Mouse (Mus musculus): ENCODE measurements around the gene A730015C16Rik. TPM values are rescaled to one million over a fixed set of nuclear protein-coding genes. Genes with fewer than 3 reads are reported as not detected.

Gene A730015C16Rik
- 0.22 TPM for polyA plus RNA-seq (2012; fragmentation: generic; extraction: Trizol)
- long read RNA-seq, experiment 1 = 0 reads
- long read RNA-seq, experiment 2 = 0 reads

DNA sequence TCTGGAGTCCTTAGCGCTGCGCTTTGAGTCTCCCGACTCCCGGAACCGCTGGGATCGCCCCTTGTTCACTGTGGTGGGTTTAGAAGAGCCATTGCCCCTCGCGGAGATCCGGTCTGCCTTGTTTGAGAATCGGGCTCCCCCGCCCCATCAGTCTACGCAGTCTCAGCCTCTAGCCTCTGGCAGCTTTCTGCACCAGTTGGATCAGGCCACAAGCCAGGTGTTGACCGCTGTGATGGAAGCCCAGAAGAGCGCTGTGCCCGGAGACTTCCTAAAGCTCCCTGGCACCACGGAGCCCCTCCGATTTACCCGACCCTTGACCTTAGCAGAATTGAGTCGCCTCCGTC is at the start of gene A730015C16Rik:
Gene A730015C16Rik (minus strand): TSS at position 115 of the 344 bp plus-strand sequence.
- Histone ChIP-seq H3K79me3 (ENCODE audit: low read depth) (peaks cover 22% of the 10 kb centered on the region), H3K36me3 (ENCODE audit: control insufficient read depth, insufficient read depth) (peaks cover 19% of the 10 kb centered on the region), H3ac (ENCODE audit: control insufficient read depth, insufficient read length, low read depth) (peak within 1 kb of the TSS; percentile 89), H3K79me2 (ENCODE audit: control insufficient read depth, insufficient read depth) (peaks cover 40% of the 10 kb centered on the region), H3K27me3 (ENCODE audit: control insufficient read depth, insufficient read depth, insufficient read length) (no peaks in the 10 kb centered on the region), H3K4me3 (ENCODE audit: insufficient read depth, poor library complexity, severe bottlenecking) (peak within 1 kb of the TSS; percentile 87)
- no peak for TF ChIP-seq CTCF (IDR thresholded peaks at IDR 0.05; ENCODE audit: control insufficient read depth, insufficient read depth, insufficient read length)
- TF ChIP-seq USF1 (IDR thresholded peaks at IDR 0.05; ENCODE audit: low read depth) = no peak
- no peak for TF ChIP-seq MYOD1 (IDR thresholded peaks at IDR 0.05; ENCODE audit: control insufficient read depth, insufficient read length, low read depth)
- no peak for TF ChIP-seq CEBPB (IDR thresholded peaks at IDR 0.05; ENCODE audit: low read depth)

DNA sequence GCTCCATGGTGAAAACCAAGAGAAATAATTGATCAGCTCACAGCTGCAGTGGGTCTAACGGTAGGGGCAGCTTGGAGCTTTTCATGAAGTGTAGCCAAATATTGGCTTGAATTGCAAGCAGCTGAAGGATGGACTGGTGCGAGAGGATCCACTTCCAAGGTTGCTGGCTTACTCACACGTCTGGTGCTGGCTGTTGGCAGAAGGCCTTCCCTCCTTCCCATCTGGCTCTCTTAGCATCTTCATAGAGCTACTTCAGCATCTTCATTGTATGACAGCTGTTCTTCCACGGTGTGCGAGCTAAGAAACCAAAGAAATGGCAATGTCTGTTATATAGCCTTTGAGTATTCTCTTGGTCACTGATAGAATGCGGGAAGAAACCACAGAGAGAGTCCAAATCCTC is 42.5 kb upstream of the A730015C16Rik start:
- H3K79me3 ChIP-seq (ENCODE audit: low read depth) = no peaks in the 10 kb centered on the region
- TF ChIP-seq MYOD1 (IDR thresholded peaks at IDR 0.05; ENCODE audit: control insufficient read depth, insufficient read length, low read depth) = no peak
- TF ChIP-seq CTCF (IDR thresholded peaks at IDR 0.05; ENCODE audit: control insufficient read depth, insufficient read depth, insufficient read length) = no peak
- TF ChIP-seq CEBPB (IDR thresholded peaks at IDR 0.05; ENCODE audit: low read depth) = no peak
- no peak for TF ChIP-seq FOSL1 (IDR thresholded peaks at IDR 0.05; ENCODE audit: insufficient read depth, low read length, poor library complexity, severe bottlenecking)
- no peak for TF ChIP-seq MYOG (IDR thresholded peaks at IDR 0.05; ENCODE audit: control insufficient read depth, extremely low read depth, insufficient read length)
- TF ChIP-seq USF1 (IDR thresholded peaks at IDR 0.05; ENCODE audit: low read depth) = no peak
- TF ChIP-seq MAX (IDR thresholded peaks at IDR 0.05) = no peak
- H3K36me3 ChIP-seq (ENCODE audit: control insufficient read depth, insufficient read depth) = no peaks in the 10 kb centered on the region
- H3K79me2 ChIP-seq (ENCODE audit: control insufficient read depth, insufficient read depth) = no peaks in the 10 kb centered on the region
- H3K4me3 ChIP-seq (ENCODE audit: insufficient read depth, poor library complexity, severe bottlenecking) = no peak overlapping the region
- no peak overlapping the region for H3ac ChIP-seq (ENCODE audit: control insufficient read depth, insufficient read length, low read depth)
- no peaks in the 10 kb centered on the region for H3K27me3 ChIP-seq (ENCODE audit: control insufficient read depth, insufficient read depth, insufficient read length)

DNA sequence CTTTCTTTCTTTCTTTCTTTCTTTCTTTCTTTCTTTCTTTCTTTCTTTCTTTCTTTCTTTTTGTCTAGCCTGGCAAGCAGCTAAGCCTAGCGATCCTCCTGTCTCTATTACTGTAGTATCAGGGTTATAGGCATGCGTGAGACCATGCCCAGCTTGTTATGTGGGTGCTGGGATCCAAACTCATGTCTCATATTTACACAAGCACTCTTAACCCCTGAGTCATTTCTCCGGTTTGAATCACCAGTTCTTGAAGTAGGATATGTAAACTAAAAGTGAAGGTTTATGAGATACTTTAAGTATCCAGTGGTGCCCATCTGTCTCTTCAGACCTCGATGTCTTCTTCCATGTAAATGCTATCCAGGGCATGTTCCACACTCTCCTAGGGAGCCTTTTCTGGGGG is 39.0 kb upstream of the A730015C16Rik start:
- Histone ChIP-seq H3K79me2 (ENCODE audit: control insufficient read depth, insufficient read depth) (no peaks in the 10 kb centered on the region), H3K27me3 (ENCODE audit: control insufficient read depth, insufficient read depth, insufficient read length) (no peaks in the 10 kb centered on the region), H3ac (ENCODE audit: control insufficient read depth, insufficient read length, low read depth) (no peak overlapping the region), H3K36me3 (ENCODE audit: control insufficient read depth, insufficient read depth) (no peaks in the 10 kb centered on the region), H3K79me3 (ENCODE audit: low read depth) (no peaks in the 10 kb centered on the region), H3K4me3 (ENCODE audit: insufficient read depth, poor library complexity, severe bottlenecking) (no peak overlapping the region)
- TF ChIP-seq CEBPB (IDR thresholded peaks at IDR 0.05; ENCODE audit: low read depth) (no peak), MAX (IDR thresholded peaks at IDR 0.05) (peak; percentile 29), MYOD1 (IDR thresholded peaks at IDR 0.05; ENCODE audit: control insufficient read depth, insufficient read length, low read depth) (no peak), FOSL1 (IDR thresholded peaks at IDR 0.05; ENCODE audit: insufficient read depth, low read length, poor library complexity, severe bottlenecking) (peak; percentile 58), CTCF (IDR thresholded peaks at IDR 0.05; ENCODE audit: control insufficient read depth, insufficient read depth, insufficient read length) (no peak), MYOG (IDR thresholded peaks at IDR 0.05; ENCODE audit: control insufficient read depth, extremely low read depth, insufficient read length) (no peak), USF1 (IDR thresholded peaks at IDR 0.05; ENCODE audit: low read depth) (no peak)

DNA sequence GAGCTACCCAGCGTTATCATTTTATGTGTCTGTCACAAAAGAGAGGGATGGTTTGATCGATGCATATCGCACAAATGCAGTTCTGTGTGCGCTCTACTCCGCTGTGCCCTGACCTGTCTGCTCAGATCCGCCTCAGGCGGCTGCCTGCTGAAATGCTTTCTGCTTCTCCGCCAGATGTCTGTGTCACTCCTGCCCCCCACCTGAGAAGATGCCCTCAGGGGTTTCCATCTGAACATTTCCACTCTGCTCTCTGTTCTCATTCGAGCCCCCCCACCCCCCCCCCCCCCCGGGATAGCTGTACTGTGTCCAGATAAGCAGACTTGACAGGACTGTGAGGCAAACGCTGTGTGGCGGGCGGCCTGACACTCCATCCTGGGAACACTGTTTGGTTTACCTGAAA is 35.4 kb upstream of the A730015C16Rik start:
- Histone ChIP-seq H3K79me3 (ENCODE audit: low read depth) (no peaks in the 10 kb centered on the region), H3K4me3 (ENCODE audit: insufficient read depth, poor library complexity, severe bottlenecking) (no peak overlapping the region), H3K79me2 (ENCODE audit: control insufficient read depth, insufficient read depth) (no peaks in the 10 kb centered on the region), H3K27me3 (ENCODE audit: control insufficient read depth, insufficient read depth, insufficient read length) (no peaks in the 10 kb centered on the region), H3ac (ENCODE audit: control insufficient read depth, insufficient read length, low read depth) (no peak overlapping the region), H3K36me3 (ENCODE audit: control insufficient read depth, insufficient read depth) (no peaks in the 10 kb centered on the region)
- TF ChIP-seq USF1 (IDR thresholded peaks at IDR 0.05; ENCODE audit: low read depth) = no peak
- TF ChIP-seq CTCF (IDR thresholded peaks at IDR 0.05; ENCODE audit: control insufficient read depth, insufficient read depth, insufficient read length) = no peak
- no peak for TF ChIP-seq MAX (IDR thresholded peaks at IDR 0.05)
- no peak for TF ChIP-seq FOSL1 (IDR thresholded peaks at IDR 0.05; ENCODE audit: insufficient read depth, low read length, poor library complexity, severe bottlenecking)
- no peak for TF ChIP-seq MYOG (IDR thresholded peaks at IDR 0.05; ENCODE audit: control insufficient read depth, extremely low read depth, insufficient read length)
- no peak for TF ChIP-seq CEBPB (IDR thresholded peaks at IDR 0.05; ENCODE audit: low read depth)
- no peak for TF ChIP-seq MYOD1 (IDR thresholded peaks at IDR 0.05; ENCODE audit: control insufficient read depth, insufficient read length, low read depth)

DNA sequence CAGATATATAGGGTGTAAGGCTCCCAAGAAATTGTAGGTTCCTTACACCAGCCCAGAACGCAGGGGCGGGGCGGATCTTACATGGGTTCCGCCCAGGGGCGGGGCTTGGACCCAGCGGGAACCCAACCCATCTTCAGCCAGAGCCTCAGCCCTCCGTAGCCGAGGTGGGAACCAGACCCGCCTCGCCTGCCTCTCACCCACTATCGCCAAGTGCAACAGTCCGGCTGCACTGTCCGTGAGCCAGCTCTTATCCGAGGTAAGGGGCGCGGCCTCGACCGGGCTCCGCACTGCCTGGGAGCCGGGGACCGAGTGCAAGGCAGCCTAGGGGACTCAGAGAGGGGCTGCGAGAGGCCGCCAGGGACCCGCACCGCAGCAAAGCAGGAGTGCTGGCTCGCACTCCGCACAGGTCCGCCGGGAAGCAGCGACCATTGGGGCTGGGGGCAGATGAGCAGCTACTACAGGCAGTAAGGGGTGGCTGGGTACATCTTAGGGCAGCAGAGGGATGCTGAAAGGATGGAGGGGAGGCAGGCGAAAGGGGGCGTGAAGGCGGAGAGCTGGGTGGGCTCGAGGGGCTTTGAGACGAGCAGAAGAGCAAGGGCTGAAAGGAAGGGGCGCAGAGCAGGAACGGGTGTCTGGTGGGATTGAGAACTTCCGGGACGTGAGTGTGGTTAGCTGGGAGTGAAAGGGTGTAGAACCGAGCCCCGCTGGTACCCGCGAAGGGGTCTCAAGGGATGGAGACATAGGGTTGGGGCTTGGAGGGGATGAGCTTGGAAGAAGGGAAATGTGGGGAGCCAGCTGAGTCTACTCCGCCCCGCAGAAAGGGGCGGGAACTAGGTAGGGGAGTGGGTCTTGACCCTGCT is 30.8 kb upstream of the A730015C16Rik start, which contains the start of gene Rab3b:
Gene Rab3b (plus strand): TSS at position 101 of the 860 bp plus-strand sequence.
- Histone ChIP-seq H3K4me3 (ENCODE audit: insufficient read depth, poor library complexity, severe bottlenecking) (no peak within 1 kb of the TSS), H3K79me3 (ENCODE audit: low read depth) (no peaks in the 10 kb centered on the region), H3K27me3 (ENCODE audit: control insufficient read depth, insufficient read depth, insufficient read length) (no peaks in the 10 kb centered on the region), H3K36me3 (ENCODE audit: control insufficient read depth, insufficient read depth) (no peaks in the 10 kb centered on the region), H3K79me2 (ENCODE audit: control insufficient read depth, insufficient read depth) (no peaks in the 10 kb centered on the region), H3ac (ENCODE audit: control insufficient read depth, insufficient read length, low read depth) (peak within 1 kb of the TSS; percentile 18)
- TF ChIP-seq MAX (IDR thresholded peaks at IDR 0.05) = no peak
- no peak for TF ChIP-seq MYOG (IDR thresholded peaks at IDR 0.05; ENCODE audit: control insufficient read depth, extremely low read depth, insufficient read length)
- TF ChIP-seq CEBPB (IDR thresholded peaks at IDR 0.05; ENCODE audit: low read depth) = no peak
- no peak for TF ChIP-seq CTCF (IDR thresholded peaks at IDR 0.05; ENCODE audit: control insufficient read depth, insufficient read depth, insufficient read length)

Data from C2C12 (cell line).